Mouse (Mus musculus) bone marrow, adult 2 months (tissue): ENCODE results near the gene Acta2.

Experiments used
- CTCF ChIP-seq: fragments of 200-500 bp; IDR thresholded peaks from 2 replicates; pipeline ENCODE4 v1.5.1; 2011; ENCODE audit warnings: low read length, control low read depth; ENCODE audit not compliant: control insufficient read depth, insufficient read depth
- POLR2A ChIP-seq: fragments of 200-500 bp; IDR thresholded peaks from 2 replicates; pipeline ENCODE4 v1.6.1; 2011; ENCODE audit warnings: low read depth, mild to moderate bottlenecking, control low read depth, low read length, borderline replicate concordance; ENCODE audit not compliant: control insufficient read depth

DNA sequence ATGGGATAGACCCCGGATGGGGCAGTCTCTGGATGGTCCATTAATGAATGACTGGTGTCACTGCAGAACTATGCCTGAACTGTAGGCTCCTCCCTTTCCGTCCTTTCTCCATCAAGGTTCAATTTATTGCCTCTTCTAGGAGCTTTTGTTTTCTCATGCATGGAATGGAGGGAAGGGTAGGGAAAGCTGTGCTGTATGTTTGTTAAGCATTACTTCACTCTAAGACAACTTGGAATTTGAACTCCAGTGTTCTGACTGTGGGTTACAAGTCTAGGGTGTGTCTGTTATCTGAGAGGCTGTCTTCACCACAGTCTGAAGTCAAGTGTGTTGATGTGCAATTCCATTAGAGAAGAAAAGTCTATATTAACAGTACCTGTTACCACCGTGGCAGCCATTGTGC, 46.4 kb downstream of the Acta2 start:
- no peak for TF ChIP-seq CTCF
- TF ChIP-seq POLR2A, result no peak
